Mouse (Mus musculus): ENCODE data around the gene Mapk10. TPM values are rescaled to one million over a fixed set of nuclear protein-coding genes. Genes with fewer than 3 reads are reported as not detected.

Mapk10 gene
- polyA plus RNA-seq, 1 experiment = 0.58 TPM

- no peaks in the 10 kb centered on the region for H3K4me1 ChIP-seq (replicated peaks; ENCODE audit: control insufficient read depth, insufficient read depth, low read length)
- no peak for DNase-seq
- no peaks in the 10 kb centered on the region for H3K27me3 ChIP-seq (ENCODE audit: control insufficient read depth, insufficient read depth, low read length)
- no peaks in the 10 kb centered on the region for H3K36me3 ChIP-seq (ENCODE audit: control insufficient read depth, insufficient read depth, low read length)
- H3K4me3 ChIP-seq (ENCODE audit: control insufficient read depth, insufficient read depth, low read length) = no peak overlapping the region
- H3K27ac ChIP-seq (ENCODE audit: control insufficient read depth, insufficient read depth, low read length) = no peak overlapping the region
- no peak for TF ChIP-seq CTCF (IDR thresholded peaks at IDR 0.05; ENCODE audit: borderline replicate concordance, control insufficient read depth, extremely low read depth, insufficient read depth, low read length, poor library complexity)
- no peak for TF ChIP-seq POLR2A (IDR thresholded peaks at IDR 0.05; ENCODE audit: control insufficient read depth, extremely low read depth, insufficient read depth, low read length, poor library complexity)
- WGBS = 82% methylated on average over 7 of the region's 7 CpGs
Measured at GRCm38 (mm10) chr5:103174607-103175006, 36.5 kb downstream of the Mapk10 start.

- TF ChIP-seq CTCF (IDR thresholded peaks at IDR 0.05; ENCODE audit: borderline replicate concordance, control insufficient read depth, extremely low read depth, insufficient read depth, low read length, poor library complexity) (no peak), POLR2A (IDR thresholded peaks at IDR 0.05; ENCODE audit: control insufficient read depth, extremely low read depth, insufficient read depth, low read length, poor library complexity) (no peak)
- Histone ChIP-seq H3K27me3 (ENCODE audit: control insufficient read depth, insufficient read depth, low read length) (no peaks in the 10 kb centered on the region), H3K36me3 (ENCODE audit: control insufficient read depth, insufficient read depth, low read length) (no peaks in the 10 kb centered on the region), H3K27ac (ENCODE audit: control insufficient read depth, insufficient read depth, low read length) (no peak overlapping the region), H3K4me3 (ENCODE audit: control insufficient read depth, insufficient read depth, low read length) (no peak overlapping the region), H3K4me1 (replicated peaks; ENCODE audit: control insufficient read depth, insufficient read depth, low read length) (no peaks in the 10 kb centered on the region)
- no peak for DNase-seq
- 94% methylated on average over 3 of the region's 3 CpGs for WGBS
Measured at GRCm38 (mm10) chr5:103171207-103171606, 39.9 kb downstream of the Mapk10 start.

DNA sequence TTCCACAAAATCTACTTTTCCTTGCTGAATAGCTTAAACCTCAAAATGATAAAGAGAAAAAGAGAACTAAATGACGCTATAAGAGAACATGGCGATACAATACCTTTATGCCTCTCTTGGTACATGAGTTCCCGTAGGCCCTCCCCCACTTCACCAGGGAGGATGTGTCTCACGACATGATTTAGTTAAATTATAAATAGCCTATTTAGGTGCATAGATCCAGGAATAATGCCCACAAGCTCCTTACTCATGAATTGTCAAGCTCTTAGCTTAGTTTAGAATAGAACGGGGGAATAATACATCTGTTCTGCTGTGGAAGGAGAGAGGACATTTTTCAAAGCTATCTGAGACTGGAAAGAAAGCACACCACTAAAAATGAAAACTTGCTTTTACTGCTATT is 43.8 kb downstream of the Mapk10 start:
- Histone ChIP-seq H3K4me1 (replicated peaks; ENCODE audit: control insufficient read depth, insufficient read depth, low read length) (no peaks in the 10 kb centered on the region), H3K36me3 (ENCODE audit: control insufficient read depth, insufficient read depth, low read length) (no peaks in the 10 kb centered on the region), H3K27ac (ENCODE audit: control insufficient read depth, insufficient read depth, low read length) (no peak overlapping the region), H3K4me3 (ENCODE audit: control insufficient read depth, insufficient read depth, low read length) (no peak overlapping the region), H3K27me3 (ENCODE audit: control insufficient read depth, insufficient read depth, low read length) (no peaks in the 10 kb centered on the region)
- no peak for DNase-seq
- WGBS = 91% methylated on average over 5 of the region's 5 CpGs
- no peak for TF ChIP-seq CTCF (IDR thresholded peaks at IDR 0.05; ENCODE audit: borderline replicate concordance, control insufficient read depth, extremely low read depth, insufficient read depth, low read length, poor library complexity)
- no peak for TF ChIP-seq POLR2A (IDR thresholded peaks at IDR 0.05; ENCODE audit: control insufficient read depth, extremely low read depth, insufficient read depth, low read length, poor library complexity)

GRCm38 (mm10) chr5:103166755-103167154 is 44.4 kb downstream of the Mapk10 start:
- H3K4me1 ChIP-seq (replicated peaks; ENCODE audit: control insufficient read depth, insufficient read depth, low read length) = no peaks in the 10 kb centered on the region
- H3K4me3 ChIP-seq (ENCODE audit: control insufficient read depth, insufficient read depth, low read length) = no peak overlapping the region
- WGBS = 86% methylated on average over 2 of the region's 2 CpGs
- H3K27me3 ChIP-seq (ENCODE audit: control insufficient read depth, insufficient read depth, low read length) = no peaks in the 10 kb centered on the region
- no peak overlapping the region for H3K27ac ChIP-seq (ENCODE audit: control insufficient read depth, insufficient read depth, low read length)
- no peak for DNase-seq
- no peak for TF ChIP-seq POLR2A (IDR thresholded peaks at IDR 0.05; ENCODE audit: control insufficient read depth, extremely low read depth, insufficient read depth, low read length, poor library complexity)
- TF ChIP-seq CTCF (IDR thresholded peaks at IDR 0.05; ENCODE audit: borderline replicate concordance, control insufficient read depth, extremely low read depth, insufficient read depth, low read length, poor library complexity) = no peak
- no peaks in the 10 kb centered on the region for H3K36me3 ChIP-seq (ENCODE audit: control insufficient read depth, insufficient read depth, low read length)

GRCm38 (mm10) chr5:103164022-103164421 is 47.1 kb downstream of the Mapk10 start:
- no peaks in the 10 kb centered on the region for H3K27me3 ChIP-seq (ENCODE audit: control insufficient read depth, insufficient read depth, low read length)
- no peak for DNase-seq
- H3K4me1 ChIP-seq (replicated peaks; ENCODE audit: control insufficient read depth, insufficient read depth, low read length) = no peaks in the 10 kb centered on the region
- no peak overlapping the region for H3K4me3 ChIP-seq (ENCODE audit: control insufficient read depth, insufficient read depth, low read length)
- 95% methylated on average over 3 of the region's 3 CpGs for WGBS
- TF ChIP-seq CTCF (IDR thresholded peaks at IDR 0.05; ENCODE audit: borderline replicate concordance, control insufficient read depth, extremely low read depth, insufficient read depth, low read length, poor library complexity) (no peak), POLR2A (IDR thresholded peaks at IDR 0.05; ENCODE audit: control insufficient read depth, extremely low read depth, insufficient read depth, low read length, poor library complexity) (no peak)
- no peak overlapping the region for H3K27ac ChIP-seq (ENCODE audit: control insufficient read depth, insufficient read depth, low read length)
- no peaks in the 10 kb centered on the region for H3K36me3 ChIP-seq (ENCODE audit: control insufficient read depth, insufficient read depth, low read length)

DNA sequence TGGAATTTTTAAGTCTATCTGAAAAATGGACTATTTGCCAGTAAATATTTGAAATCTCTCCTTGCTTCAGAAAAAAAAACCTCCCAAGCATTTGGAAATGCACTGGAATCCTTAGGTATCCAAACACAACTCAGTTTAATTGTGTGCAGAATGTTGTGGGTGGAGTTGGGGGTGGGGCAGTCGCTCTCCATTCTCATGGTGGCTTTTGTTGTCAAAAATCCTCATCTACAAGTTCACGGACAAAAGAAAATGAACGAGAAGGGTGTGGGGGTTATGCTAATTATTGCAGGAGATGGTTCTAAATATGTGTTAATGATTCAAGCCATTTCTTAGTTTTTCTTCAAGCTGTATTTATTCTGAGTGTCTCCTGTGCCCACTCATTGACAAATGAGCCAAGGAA is 49.6 kb downstream of the Mapk10 start:
- Histone ChIP-seq H3K4me1 (replicated peaks; ENCODE audit: control insufficient read depth, insufficient read depth, low read length) (no peaks in the 10 kb centered on the region), H3K27ac (ENCODE audit: control insufficient read depth, insufficient read depth, low read length) (no peak overlapping the region), H3K27me3 (ENCODE audit: control insufficient read depth, insufficient read depth, low read length) (no peaks in the 10 kb centered on the region), H3K4me3 (ENCODE audit: control insufficient read depth, insufficient read depth, low read length) (no peak overlapping the region), H3K36me3 (ENCODE audit: control insufficient read depth, insufficient read depth, low read length) (no peaks in the 10 kb centered on the region)
- DNase-seq = no peak
- TF ChIP-seq POLR2A (IDR thresholded peaks at IDR 0.05; ENCODE audit: control insufficient read depth, extremely low read depth, insufficient read depth, low read length, poor library complexity) (no peak), CTCF (IDR thresholded peaks at IDR 0.05; ENCODE audit: borderline replicate concordance, control insufficient read depth, extremely low read depth, insufficient read depth, low read length, poor library complexity) (no peak)
- WGBS = 70% methylated on average over 3 of the region's 3 CpGs

DNA sequence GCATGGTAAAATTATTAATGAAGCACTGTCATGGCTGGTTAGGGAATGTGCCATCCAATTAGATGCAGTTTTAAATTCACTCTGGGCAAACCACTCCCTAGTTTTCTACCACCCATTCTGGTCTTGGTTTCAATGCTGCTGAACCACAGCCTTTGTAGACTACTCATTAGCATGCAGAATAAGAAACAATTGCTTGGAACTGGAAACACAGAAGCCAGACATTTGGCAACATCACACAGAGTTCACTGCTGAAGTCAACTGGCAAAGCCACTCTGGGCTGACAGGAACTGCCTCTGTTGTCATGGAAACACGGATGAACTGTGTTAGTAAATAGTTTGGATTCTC is 50.0 kb downstream of the Mapk10 start:
- TF ChIP-seq CTCF (IDR thresholded peaks at IDR 0.05; ENCODE audit: borderline replicate concordance, control insufficient read depth, extremely low read depth, insufficient read depth, low read length, poor library complexity) = no peak
- TF ChIP-seq POLR2A (IDR thresholded peaks at IDR 0.05; ENCODE audit: control insufficient read depth, extremely low read depth, insufficient read depth, low read length, poor library complexity) = no peak
- no peak overlapping the region for H3K4me3 ChIP-seq (ENCODE audit: control insufficient read depth, insufficient read depth, low read length)
- no peaks in the 10 kb centered on the region for H3K27me3 ChIP-seq (ENCODE audit: control insufficient read depth, insufficient read depth, low read length)
- H3K36me3 ChIP-seq (ENCODE audit: control insufficient read depth, insufficient read depth, low read length) = no peaks in the 10 kb centered on the region
- 55% methylated on average over 1 of the region's 1 CpGs for WGBS
- H3K4me1 ChIP-seq (replicated peaks; ENCODE audit: control insufficient read depth, insufficient read depth, low read length) = no peaks in the 10 kb centered on the region
- DNase-seq = no peak
- no peak overlapping the region for H3K27ac ChIP-seq (ENCODE audit: control insufficient read depth, insufficient read depth, low read length)

Data from thymus, adult 2 months (tissue).